Mouse (Mus musculus) splenic B cell, adult 2 months (primary cell): Measurements from ENCODE around the gene Cpsf6.

Experiments
- DNase-seq: peaks from one replicate; pipeline ENCODE4 v3.0.0-alpha.2; 2011; ENCODE audit warnings: low read depth, low spot score
- H3K27me3 ChIP-seq: 2 replicates; pipeline ENCODE4 v1.6.1; 2012; ENCODE audit warnings: mild to moderate bottlenecking, low read length, moderate library complexity, mixed read lengths; ENCODE audit not compliant: control insufficient read depth, poor library complexity, insufficient read depth, severe bottlenecking
- H3K36me3 ChIP-seq: 2 replicates; pipeline ENCODE4 v1.6.1; 2012; ENCODE audit warnings: mild to moderate bottlenecking, low read length, moderate library complexity, mixed read lengths; ENCODE audit not compliant: control insufficient read depth, poor library complexity, insufficient read depth, severe bottlenecking

Cpsf6 gene

GRCm38 (mm10) chr10:117379908-117380307 lies at the start of gene Cpsf6:
TSS of gene Cpsf6 (minus strand) at chr10:117380015.
- Histone ChIP-seq H3K27me3 (no peaks in the 10 kb centered on the region), H3K36me3 (no peaks in the 10 kb centered on the region)
- no peak for DNase-seq

DNA sequence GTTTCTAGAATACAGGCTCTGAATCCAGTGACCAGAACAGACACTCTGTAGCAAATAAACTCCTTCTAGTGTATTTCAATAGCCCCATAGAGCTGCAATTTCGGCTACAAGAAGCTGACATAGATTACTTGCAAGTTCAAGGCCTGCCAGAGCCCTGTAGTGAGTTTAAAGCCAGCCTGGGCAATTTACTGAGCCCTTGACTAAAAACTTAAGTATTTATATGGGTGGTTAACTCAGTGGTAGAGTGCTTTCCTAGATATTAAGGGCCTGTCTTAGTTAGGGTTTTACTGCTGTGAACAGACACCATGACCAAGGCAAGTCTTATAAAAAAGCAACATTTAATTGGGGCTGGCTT lies 46.8 kb upstream of the Cpsf6 start:
- DNase-seq: no peak
- Histone ChIP-seq H3K27me3 (no peaks in the 10 kb centered on the region), H3K36me3 (no peaks in the 10 kb centered on the region)

- Histone ChIP-seq H3K27me3 (no peaks in the 10 kb centered on the region), H3K36me3 (no peaks in the 10 kb centered on the region)
- no peak for DNase-seq
These were observed 46.2 kb upstream of the Cpsf6 start for GRCm38 (mm10) chr10:117425907-117426614.

DNA sequence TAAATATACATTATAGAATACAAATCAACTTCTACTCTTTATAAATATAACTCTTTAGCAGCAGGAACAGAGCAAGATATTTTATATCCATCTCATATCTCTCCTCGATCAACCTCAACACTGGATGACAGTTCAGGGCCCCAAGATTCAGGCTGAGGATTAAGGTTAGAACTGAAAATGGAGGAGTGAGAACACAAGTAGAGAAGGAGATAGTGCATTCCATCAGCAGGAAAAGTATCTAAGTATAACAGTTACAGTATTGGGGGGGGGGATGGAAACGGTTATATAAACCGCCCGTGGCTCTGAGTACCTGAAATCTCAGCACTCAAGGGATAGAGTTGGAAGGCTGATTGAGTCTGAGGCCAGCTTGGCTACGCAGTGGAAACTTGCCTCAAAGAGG lies 45.2 kb upstream of the Cpsf6 start:
- Histone ChIP-seq H3K27me3 (no peaks in the 10 kb centered on the region), H3K36me3 (no peaks in the 10 kb centered on the region)
- no peak for DNase-seq

DNA sequence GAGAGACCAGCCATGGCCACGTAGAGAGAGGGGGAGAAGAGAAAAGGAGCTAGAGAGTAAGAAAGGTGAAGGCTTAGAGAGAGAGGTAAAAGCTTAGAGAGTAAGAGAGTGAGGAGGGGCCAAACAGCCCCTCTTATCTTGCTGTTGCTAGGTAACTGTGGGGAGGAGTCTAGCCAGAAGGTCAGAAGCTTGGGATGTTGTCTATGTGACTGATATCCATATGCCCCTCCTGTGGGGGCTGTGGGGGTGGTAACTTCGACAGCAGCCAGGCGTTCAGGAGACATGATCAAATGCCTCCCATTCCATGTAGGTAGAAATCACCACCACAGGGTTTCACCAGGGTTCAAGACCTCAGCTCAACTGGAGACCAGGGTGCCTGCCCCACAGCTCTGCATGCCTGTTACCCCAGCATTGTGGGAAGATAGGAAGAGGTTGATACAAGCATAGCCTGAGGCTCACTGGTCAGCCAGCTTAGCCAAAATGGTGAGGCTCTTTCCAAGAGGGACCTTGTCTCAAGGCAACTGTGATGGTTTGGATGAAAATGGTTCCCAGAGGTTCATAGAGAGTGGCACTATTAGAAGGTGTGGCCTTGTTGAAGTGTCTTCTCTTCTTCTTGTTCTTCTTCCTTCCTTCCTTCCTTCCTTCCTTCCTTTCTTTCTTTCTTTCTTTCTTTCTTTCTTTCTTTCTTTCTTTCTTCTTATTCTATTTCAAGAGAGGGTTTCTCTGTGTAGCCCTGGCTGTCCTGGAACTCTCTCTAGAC lies 44.5 kb upstream of the Cpsf6 start:
- Histone ChIP-seq H3K36me3 (no peaks in the 10 kb centered on the region), H3K27me3 (no peaks in the 10 kb centered on the region)
- DNase-seq: no peak

GRCm38 (mm10) chr10:117423025-117424002 lies 43.5 kb upstream of the Cpsf6 start:
- Histone ChIP-seq H3K36me3 (no peaks in the 10 kb centered on the region), H3K27me3 (no peaks in the 10 kb centered on the region)
- no peak for DNase-seq

- H3K27me3 ChIP-seq: no peaks in the 10 kb centered on the region
- no peaks in the 10 kb centered on the region for H3K36me3 ChIP-seq
- no peak for DNase-seq
These were observed 42.5 kb upstream of the Cpsf6 start for GRCm38 (mm10) chr10:117422174-117422808.

DNA sequence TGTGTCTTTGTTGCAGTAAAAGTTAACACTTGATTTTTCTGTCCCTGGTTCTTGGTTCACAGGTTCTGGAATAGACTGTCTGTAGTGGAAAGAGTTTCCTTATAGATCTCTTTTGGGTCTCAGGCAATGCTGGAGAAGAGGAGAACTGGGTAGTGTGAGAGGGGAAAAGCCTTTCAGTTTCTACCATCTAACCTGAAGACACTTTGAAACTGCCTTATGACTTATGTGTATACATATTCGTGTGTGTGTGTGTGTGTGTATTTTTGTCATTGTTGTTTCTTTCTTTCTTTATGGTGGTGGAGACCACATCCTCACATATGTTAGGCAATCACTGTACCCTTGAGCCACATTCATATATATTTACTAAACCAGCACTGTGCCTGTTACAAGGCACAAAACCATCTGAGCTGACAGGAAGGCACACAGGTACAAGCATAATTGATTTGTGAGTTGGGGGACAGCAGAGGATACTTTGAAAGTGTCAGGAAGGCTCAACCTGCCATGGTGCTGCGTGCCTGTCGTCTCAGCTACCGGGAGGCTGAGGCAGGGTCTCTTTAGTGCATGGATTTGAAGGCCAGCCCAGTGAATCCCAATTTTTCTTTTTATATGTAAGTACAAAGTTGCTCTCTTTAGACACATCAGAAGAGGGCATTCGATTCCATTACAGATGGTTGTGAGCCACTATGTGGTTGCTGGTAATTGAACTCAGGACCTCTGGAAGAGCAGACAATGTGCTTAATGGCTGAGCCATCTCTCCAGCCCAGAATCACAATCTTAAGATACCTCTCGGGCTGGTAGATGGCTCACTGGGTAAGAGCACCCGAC lies 41.7 kb upstream of the Cpsf6 start:
- H3K27me3 ChIP-seq: no peaks in the 10 kb centered on the region
- DNase-seq: no peak
- H3K36me3 ChIP-seq: no peaks in the 10 kb centered on the region

GRCm38 (mm10) chr10:117420502-117421282 lies 40.9 kb upstream of the Cpsf6 start:
- H3K36me3 ChIP-seq: no peaks in the 10 kb centered on the region
- H3K27me3 ChIP-seq: no peaks in the 10 kb centered on the region
- no peak for DNase-seq

- DNase-seq: no peak
- H3K27me3 ChIP-seq: no peaks in the 10 kb centered on the region
- H3K36me3 ChIP-seq: no peaks in the 10 kb centered on the region
These were observed 39.9 kb upstream of the Cpsf6 start for GRCm38 (mm10) chr10:117419577-117420290.

GRCm38 (mm10) chr10:117418668-117419237 lies 38.9 kb upstream of the Cpsf6 start:
- no peaks in the 10 kb centered on the region for H3K27me3 ChIP-seq
- no peaks in the 10 kb centered on the region for H3K36me3 ChIP-seq
- DNase-seq: peak; percentile 65

- DNase-seq: peak; percentile 83
- H3K27me3 ChIP-seq: no peaks in the 10 kb centered on the region
- no peaks in the 10 kb centered on the region for H3K36me3 ChIP-seq
These were observed 38.2 kb upstream of the Cpsf6 start for GRCm38 (mm10) chr10:117417772-117418667.
